Mouse (Mus musculus) olfactory bulb, adult 2 months (tissue): ENCODE results near the gene Chst15.

ENCODE experiments used
- CTCF ChIP-seq: fragments of 200-500 bp; IDR thresholded peaks from 2 replicates; pipeline ENCODE4 v1.5.1; 2012; ENCODE audit warnings: low read depth, mild to moderate bottlenecking, low read length, moderate library complexity; ENCODE audit not compliant: insufficient read depth
- POLR2A ChIP-seq: fragments of 200-500 bp; IDR thresholded peaks from 2 replicates; pipeline ENCODE4 v1.6.1; 2012; ENCODE audit warnings: mild to moderate bottlenecking, low read depth, low read length, moderate library complexity; ENCODE audit not compliant: insufficient read depth

DNA sequence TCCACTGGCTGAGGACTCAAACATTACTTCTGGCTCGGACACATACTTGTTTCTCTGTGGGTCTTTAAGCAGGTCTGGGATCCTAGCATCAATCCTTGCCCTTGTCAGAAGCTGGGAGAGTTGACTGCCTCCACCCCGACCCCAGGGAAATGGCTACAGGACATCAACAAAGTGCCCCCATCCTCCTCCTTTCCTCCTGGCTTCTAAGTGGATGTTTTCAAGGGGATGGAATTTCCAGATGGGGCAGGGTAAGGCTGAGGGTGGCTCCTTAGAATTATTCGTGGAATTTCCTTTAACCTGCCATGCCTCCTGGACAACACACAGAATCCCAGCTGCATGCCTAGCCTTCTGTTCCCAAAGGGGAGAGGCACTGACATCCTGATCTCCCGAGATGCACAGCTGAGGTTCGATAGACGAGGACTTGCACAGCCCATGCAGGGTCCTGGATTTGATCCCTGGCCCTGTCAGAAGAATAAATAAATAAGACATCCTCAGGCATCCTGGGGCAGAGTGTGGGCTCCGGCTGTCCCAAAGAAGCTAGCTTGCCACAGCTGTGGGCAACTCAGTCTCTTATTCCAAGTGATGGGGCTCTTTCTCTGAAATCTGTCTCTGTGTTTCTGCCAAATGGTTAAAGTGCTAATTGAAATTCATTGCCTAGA is 119.1 kb downstream of the Chst15 start:
- TF ChIP-seq CTCF (no peak), POLR2A (no peak)
